Mouse (Mus musculus) olfactory bulb, adult 2 months (tissue): Measurements from ENCODE around the gene Slc35b4. TPM values are rescaled to one million over a fixed set of nuclear protein-coding genes. Genes with fewer than 3 reads are reported as not detected.

Experiments used
- H3K27ac ChIP-seq: fragments of 200-500 bp; 2 replicates; pipeline ENCODE4 v1.5.1; 2012; ENCODE audit warnings: low read depth, low read length; ENCODE audit not compliant: insufficient read depth
- H3K4me1 ChIP-seq: fragments of 200-500 bp; 2 replicates; pipeline ENCODE4 v1.6.1; 2012; ENCODE audit warnings: low read length; ENCODE audit not compliant: control insufficient read depth, insufficient read depth
- H3K4me3 ChIP-seq: fragments of 200-500 bp; 2 replicates; pipeline ENCODE4 v1.5.1; 2012; ENCODE audit warnings: mild to moderate bottlenecking, low read depth, low read length, moderate library complexity; ENCODE audit not compliant: insufficient read depth
- CTCF ChIP-seq: fragments of 200-500 bp; IDR thresholded peaks from 2 replicates; pipeline ENCODE4 v1.5.1; 2012; ENCODE audit warnings: low read depth, mild to moderate bottlenecking, low read length, moderate library complexity; ENCODE audit not compliant: insufficient read depth
- POLR2A ChIP-seq: fragments of 200-500 bp; IDR thresholded peaks from 2 replicates; pipeline ENCODE4 v1.6.1; 2012; ENCODE audit warnings: mild to moderate bottlenecking, low read depth, low read length, moderate library complexity; ENCODE audit not compliant: insufficient read depth
- WGBS: fragments of 180-500 bp; shearing (Covaris S2); methylation state at CpG from one replicate; pipeline ENCODE4 v1.1.7; 2018; 5-methylcytosine and 5-hydroxymethylcytosine counted together
- polyA plus RNA-seq: library from polyadenylated mRNA; stranded (reverse); fragments of >200 nt; gene quantifications from 2 replicates; pipeline ENCODE4 v1.2.4, GENCODE M21; 2012; ENCODE audit warnings: low replicate concordance; ENCODE audit not compliant: missing spikeins, insufficient read depth, insufficient read length

Slc35b4 gene
- not detected in 2 replicates for polyA plus RNA-seq

- Histone ChIP-seq H3K4me1 (peaks cover 5% of the 10 kb centered on the region; the same call in 1 of the 2 replicates), H3K27ac (peak within 1 kb of the TSS; percentile 25), H3K4me3 (peak within 1 kb of the TSS; percentile 66)
- no peak for TF ChIP-seq CTCF
- peak; percentile 69 for TF ChIP-seq POLR2A
- WGBS: under 1% methylated on average over 29 of the region's 29 CpGs
These were observed at the start of gene Slc35b4 for GRCm38 (mm10) chr6:34176864-34177247. Slc35b4 (minus strand) TSS chr6:34177111.

GRCm38 (mm10) chr6:34225004-34225599, 48.2 kb upstream of the Slc35b4 start:
- WGBS: 95% methylated on average over 3 of the region's 3 CpGs
- Histone ChIP-seq H3K4me1 (no peaks in the 10 kb centered on the region), H3K4me3 (no peak overlapping the region), H3K27ac (no peak overlapping the region)
- TF ChIP-seq POLR2A (no peak), CTCF (no peak)

GRCm38 (mm10) chr6:34216450-34217319, 39.8 kb upstream of the Slc35b4 start:
- WGBS: 84% methylated on average over 9 of the region's 9 CpGs
- no peak overlapping the region for H3K27ac ChIP-seq
- no peaks in the 10 kb centered on the region for H3K4me1 ChIP-seq
- H3K4me3 ChIP-seq: no peak overlapping the region
- TF ChIP-seq CTCF (no peak), POLR2A (no peak)

- WGBS: 93% methylated on average over 3 of the region's 3 CpGs
- no peak overlapping the region for H3K4me3 ChIP-seq
- TF ChIP-seq CTCF (no peak), POLR2A (no peak)
- no peaks in the 10 kb centered on the region for H3K4me1 ChIP-seq
- H3K27ac ChIP-seq: no peak overlapping the region
These were observed 28.8 kb upstream of the Slc35b4 start for GRCm38 (mm10) chr6:34205754-34206153.

- no peaks in the 10 kb centered on the region for H3K4me1 ChIP-seq
- H3K4me3 ChIP-seq: no peak overlapping the region
- WGBS: 66% methylated on average over 8 of the region's 8 CpGs
- TF ChIP-seq CTCF (peak; percentile 48; the same call in 1 of the 2 replicates), POLR2A (no peak)
- H3K27ac ChIP-seq: no peak overlapping the region
These were observed 28.2 kb upstream of the Slc35b4 start for GRCm38 (mm10) chr6:34204971-34205572.

DNA sequence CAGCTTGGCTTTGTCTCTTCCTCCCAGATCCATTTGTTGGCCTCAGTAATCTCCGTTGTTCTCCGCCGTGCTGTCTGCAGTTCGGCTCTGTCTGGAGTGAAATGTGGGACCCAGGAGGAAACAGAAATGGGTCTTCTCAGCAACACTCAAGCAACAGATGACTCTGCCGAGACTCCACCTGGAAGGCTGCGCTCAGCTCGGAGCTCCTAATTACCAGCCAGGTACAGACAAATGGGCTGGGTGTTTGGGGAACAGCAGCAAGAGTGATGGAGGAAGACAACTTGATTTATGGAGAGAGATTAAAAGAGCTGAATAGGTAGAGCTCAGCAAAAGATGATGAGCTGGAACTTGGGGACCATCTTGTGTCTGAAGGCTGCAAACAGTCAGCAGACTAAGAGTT, 26.6 kb upstream of the Slc35b4 start:
- Histone ChIP-seq H3K27ac (no peak overlapping the region), H3K4me3 (no peak overlapping the region), H3K4me1 (no peaks in the 10 kb centered on the region)
- WGBS: 64% methylated on average over 7 of the region's 7 CpGs
- TF ChIP-seq CTCF: no peak
- TF ChIP-seq POLR2A: no peak

DNA sequence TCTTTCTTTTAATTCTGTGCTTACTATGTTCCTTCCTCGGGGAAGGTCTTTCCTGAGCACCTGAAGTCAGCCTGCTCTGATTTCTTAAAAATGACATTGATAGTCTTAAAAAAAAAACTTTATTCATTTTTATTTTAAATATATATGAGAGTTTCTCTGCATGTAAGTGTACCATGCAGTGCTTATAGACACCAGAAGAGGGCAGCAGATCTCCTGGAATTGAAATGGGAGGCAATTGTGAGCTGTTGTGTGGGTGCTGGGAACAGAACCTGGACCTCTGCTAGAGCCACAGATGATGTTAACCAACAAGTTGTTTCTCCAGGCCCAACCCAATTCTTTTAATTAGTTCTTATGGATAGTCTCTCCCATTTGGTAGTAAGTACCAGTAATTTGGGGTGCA, 18.1 kb upstream of the Slc35b4 start:
- Histone ChIP-seq H3K4me1 (no peaks in the 10 kb centered on the region), H3K27ac (no peak overlapping the region), H3K4me3 (no peak overlapping the region)
- 76% methylated on average over 1 of the region's 1 CpGs for WGBS
- TF ChIP-seq POLR2A (no peak), CTCF (no peak)

- Histone ChIP-seq H3K4me3 (no peak overlapping the region), H3K27ac (no peak overlapping the region), H3K4me1 (no peaks in the 10 kb centered on the region)
- TF ChIP-seq POLR2A: no peak
- TF ChIP-seq CTCF: peak; percentile 54
- 41% methylated on average over 12 of the region's 12 CpGs for WGBS
These were observed 17.0 kb upstream of the Slc35b4 start for GRCm38 (mm10) chr6:34193708-34194475.

DNA sequence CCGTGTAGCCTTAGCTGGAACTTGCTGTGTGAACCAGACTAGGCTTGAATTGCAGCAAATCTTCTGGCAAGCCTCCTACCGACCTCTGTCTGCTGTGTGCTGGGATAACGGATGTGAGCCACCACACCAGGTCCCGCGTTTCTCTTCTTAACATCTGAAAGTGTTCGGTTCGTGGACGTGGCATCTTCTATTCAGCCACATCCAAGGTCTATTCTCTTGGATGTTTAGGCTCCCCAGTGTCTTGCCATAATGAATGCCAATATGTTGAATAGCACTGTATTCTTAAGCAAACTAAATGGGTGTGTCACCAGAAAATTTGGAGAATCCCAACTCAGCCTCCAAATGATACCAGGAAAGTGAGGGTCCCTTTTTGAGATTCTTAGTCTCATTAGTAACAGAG, 14.5 kb upstream of the Slc35b4 start:
- 86% methylated on average over 8 of the region's 8 CpGs for WGBS
- Histone ChIP-seq H3K27ac (no peak overlapping the region), H3K4me3 (no peak overlapping the region), H3K4me1 (no peaks in the 10 kb centered on the region)
- TF ChIP-seq POLR2A (no peak), CTCF (no peak)
